Mouse (Mus musculus) midbrain, postnatal 0 days (tissue): ENCODE data around the gene Tbcd. TPM values are rescaled to one million over a fixed set of nuclear protein-coding genes. Genes with fewer than 3 reads are reported as not detected.

Source experiments
- ATAC-seq: fragments of 200-750 bp; cut with Nextera tagmentation; 2 replicates; pipeline ENCODE4 v1.8.0; 2017; ENCODE audit warnings: moderate number of reproducible peaks, mild to moderate bottlenecking, moderate TSS enrichment, moderate library complexity; ENCODE audit not compliant: low FRiP score
- DNase-seq: peaks from one replicate; pipeline ENCODE4 v3.0.0-alpha.2; 2015; ENCODE audit warnings: low spot score
- H3K27ac ChIP-seq: fragments of 300-500 bp; sonication (generic); 2 replicates; pipeline ENCODE4 v1.5.1; 2014; ENCODE audit warnings: low read depth, mild to moderate bottlenecking, low read length, mixed read lengths
- H3K27me3 ChIP-seq: fragments of 300-500 bp; sonication (generic); 2 replicates; pipeline ENCODE4 v1.6.1; 2014; ENCODE audit warnings: low read length, control low read depth, mixed read lengths; ENCODE audit not compliant: insufficient read depth
- H3K36me3 ChIP-seq: fragments of 300-500 bp; sonication (generic); 2 replicates; pipeline ENCODE4 v1.6.1; 2014; ENCODE audit warnings: low read length, control low read depth, mixed read lengths; ENCODE audit not compliant: insufficient read depth
- H3K4me1 ChIP-seq: fragments of 300-500 bp; sonication (generic); 2 replicates; pipeline ENCODE4 v1.6.1; 2014; ENCODE audit warnings: mild to moderate bottlenecking, control low read depth, antibody characterized with exemption, low read length, mixed read lengths; ENCODE audit not compliant: insufficient read depth
- H3K4me2 ChIP-seq: fragments of 300-500 bp; sonication (generic); 2 replicates; pipeline ENCODE4 v1.6.1; 2014; ENCODE audit warnings: low read depth, mild to moderate bottlenecking, low read length, mixed read lengths; ENCODE audit not compliant: poor library complexity, severe bottlenecking
- H3K4me3 ChIP-seq: fragments of 300-500 bp; sonication (generic); 2 replicates; pipeline ENCODE4 v1.5.1; 2014; ENCODE audit warnings: low read depth, mild to moderate bottlenecking, low read length, moderate library complexity
- H3K9ac ChIP-seq: fragments of 300-500 bp; sonication (generic); replicated peaks from 2 replicates; pipeline ENCODE4 v1.6.1; 2014; ENCODE audit warnings: mild to moderate bottlenecking, low read length, moderate library complexity, mixed read lengths; ENCODE audit not compliant: poor library complexity, severe bottlenecking
- H3K9me3 ChIP-seq: fragments of 300-500 bp; sonication (generic); 2 replicates; pipeline ENCODE4 v1.6.1; 2016; ENCODE audit warnings: low read length, control low read depth
- CTCF ChIP-seq: IDR thresholded peaks from 2 replicates; pipeline ENCODE4 v1.5.1; 2016; ENCODE audit warnings: antibody characterized with exemption, mild to moderate bottlenecking
- WGBS: fragments of 180-500 bp; shearing (Covaris S2); extraction: QIAGEN DNeasy Blood & Tissue Kit; methylation state at CpG from one replicate; pipeline ENCODE4 v1.1.7; 2014; 5-methylcytosine and 5-hydroxymethylcytosine counted together
- polyA plus RNA-seq: library from polyadenylated mRNA; unstranded; fragments of >200 nt; fragmentation: Nextera tagmentation; extraction: Ambion mirVana; gene quantifications from 2 replicates; pipeline ENCODE4 v1.2.1, GENCODE M21; 2015
- total RNA-seq: library from RNA; depleted of rRNA; stranded (reverse); fragments of >200 nt; gene quantifications from 2 replicates; pipeline ENCODE4 v1.2.3, GENCODE M21; 2014

Gene Tbcd
- total and polyA plus RNA-seq, 2 experiments from 2014 or later = 56.5 to 87.9 TPM

DNA sequence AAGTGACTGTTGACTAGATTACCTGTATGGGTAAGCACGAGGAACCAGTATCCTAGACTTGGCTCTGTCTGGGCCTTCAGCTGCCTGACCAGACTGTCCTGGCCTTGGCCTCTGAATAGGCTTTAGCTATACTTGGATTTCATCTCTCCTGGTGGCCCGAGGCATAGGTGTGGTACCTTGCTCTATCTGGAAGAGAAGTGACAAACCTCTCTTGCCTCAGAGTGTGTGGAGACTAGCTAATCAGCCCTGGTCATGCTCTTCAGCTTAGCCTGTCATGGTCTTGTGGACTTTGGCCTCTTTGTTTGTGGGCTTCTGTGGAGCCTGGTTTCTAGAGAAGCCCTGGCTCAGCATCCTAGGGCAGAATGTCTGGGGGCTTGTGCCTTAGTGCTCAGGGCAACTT, 29.4 kb downstream of the Tbcd start:
- Histone ChIP-seq H3K27ac (no peak overlapping the region), H3K27me3 (no peaks in the 10 kb centered on the region), H3K4me1 (no peaks in the 10 kb centered on the region), H3K4me3 (no peak overlapping the region), H3K36me3 (peaks cover 5% of the 10 kb centered on the region), H3K9me3 (no peaks in the 10 kb centered on the region), H3K9ac (no peak overlapping the region), H3K4me2 (no peak overlapping the region)
- DNase-seq (no peak), ATAC-seq (no peak)
- WGBS = 96% methylated on average over 2 of the region's 2 CpGs
- no peak for TF ChIP-seq CTCF

DNA sequence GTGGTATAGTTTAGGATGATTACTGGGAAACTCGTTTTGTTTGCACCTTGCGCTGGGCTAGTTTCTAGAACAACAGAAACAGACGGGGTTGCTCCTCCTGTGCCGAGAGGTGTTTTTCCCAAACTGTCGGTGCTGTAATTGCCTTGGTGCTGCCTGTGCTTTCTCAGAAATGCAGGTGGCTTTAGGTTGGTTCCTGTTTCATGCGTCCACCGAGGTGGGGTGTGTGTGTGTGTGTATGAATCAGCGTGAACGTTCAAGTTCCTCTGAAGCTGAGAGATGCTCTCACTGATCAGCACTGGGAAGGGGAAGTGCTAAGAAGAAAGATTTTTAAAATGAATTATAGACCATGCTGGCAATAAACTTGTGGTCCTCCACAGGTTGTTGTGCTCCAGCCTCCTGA, 34.1 kb downstream of the Tbcd start:
- Histone ChIP-seq H3K4me1 (no peaks in the 10 kb centered on the region), H3K27ac (no peak overlapping the region), H3K27me3 (no peaks in the 10 kb centered on the region), H3K9ac (no peak overlapping the region), H3K36me3 (no peaks in the 10 kb centered on the region; the same call in none of the 2 replicates), H3K9me3 (no peaks in the 10 kb centered on the region), H3K4me2 (no peak overlapping the region), H3K4me3 (no peak overlapping the region)
- TF ChIP-seq CTCF = no peak
- no peak for ATAC-seq
- DNase-seq = no peak
- WGBS = 87% methylated on average over 9 of the region's 9 CpGs

DNA sequence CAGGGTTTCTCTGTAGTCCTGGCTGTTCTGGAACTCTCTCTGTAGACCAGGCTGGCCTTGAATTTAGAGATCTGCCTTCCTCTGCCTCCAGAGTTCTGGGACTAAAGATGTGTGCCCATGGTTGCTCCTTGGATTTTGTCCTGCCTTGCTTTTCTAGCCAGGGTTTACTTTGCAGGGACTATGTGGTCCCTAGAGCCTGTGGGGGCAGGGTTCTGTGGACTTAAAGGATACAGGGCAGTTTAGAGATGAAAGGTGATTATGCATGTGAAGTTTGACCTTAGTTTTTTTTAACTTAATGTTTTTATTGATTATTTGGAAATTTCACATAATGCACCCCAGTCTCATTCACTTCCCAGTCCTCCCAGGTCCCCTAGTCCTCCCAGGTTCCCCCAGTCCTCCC, 38.9 kb downstream of the Tbcd start:
- Histone ChIP-seq H3K36me3 (peaks cover 12% of the 10 kb centered on the region), H3K27ac (no peak overlapping the region), H3K4me1 (no peaks in the 10 kb centered on the region), H3K9me3 (no peaks in the 10 kb centered on the region), H3K9ac (no peak overlapping the region), H3K4me2 (no peak overlapping the region), H3K4me3 (no peak overlapping the region), H3K27me3 (no peaks in the 10 kb centered on the region)
- DNase-seq = no peak
- no peak for TF ChIP-seq CTCF
- no peak for ATAC-seq

DNA sequence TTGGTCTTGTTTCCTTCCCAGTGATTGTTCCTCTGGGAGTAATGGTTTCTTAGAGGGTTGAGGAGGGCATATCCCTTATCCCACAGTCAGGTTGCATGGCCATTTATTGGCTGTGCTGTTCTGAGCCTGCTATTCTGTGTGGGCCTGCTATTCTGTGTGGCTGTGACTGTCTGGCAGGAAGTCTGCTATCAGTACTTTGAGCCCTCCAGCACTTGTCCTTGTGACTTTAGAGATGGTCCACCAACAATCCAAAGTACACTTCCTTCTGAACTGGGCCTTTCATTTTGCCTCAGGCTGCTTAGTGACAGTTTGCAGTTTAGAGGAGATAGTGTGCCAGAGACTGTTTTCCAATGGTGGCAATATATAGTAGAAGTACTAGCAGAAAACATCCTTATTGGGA, 48.8 kb downstream of the Tbcd start:
- no peaks in the 10 kb centered on the region for H3K27me3 ChIP-seq
- H3K27ac ChIP-seq = no peak overlapping the region
- no peak overlapping the region for H3K4me2 ChIP-seq
- H3K36me3 ChIP-seq = peaks cover 33% of the 10 kb centered on the region
- H3K4me3 ChIP-seq = no peak overlapping the region
- H3K4me1 ChIP-seq = no peaks in the 10 kb centered on the region
- no peak for TF ChIP-seq CTCF
- no peak overlapping the region for H3K9ac ChIP-seq
- ATAC-seq (no peak), DNase-seq (no peak)
- no peaks in the 10 kb centered on the region for H3K9me3 ChIP-seq

DNA sequence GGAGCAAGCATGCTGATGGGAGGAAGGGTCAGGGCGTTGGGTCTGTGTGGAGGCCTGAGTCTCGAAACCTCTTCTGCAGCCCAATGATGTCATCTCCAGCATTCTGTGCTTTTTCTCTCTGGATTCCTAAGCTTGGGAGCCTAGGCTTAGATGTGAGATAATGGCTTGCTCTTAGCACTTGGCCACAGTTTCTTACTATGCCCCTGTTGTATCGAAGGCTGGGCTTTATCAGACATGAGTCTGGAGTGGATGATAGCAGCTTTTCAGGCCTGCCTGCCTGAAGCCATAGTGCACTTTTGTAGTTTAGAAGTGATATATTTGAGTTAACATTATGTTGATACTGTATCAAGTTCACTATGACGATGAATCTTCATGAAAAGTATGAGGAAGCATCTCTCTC, 49.8 kb downstream of the Tbcd start:
- Histone ChIP-seq H3K4me3 (no peak overlapping the region), H3K27me3 (no peaks in the 10 kb centered on the region), H3K9ac (no peak overlapping the region), H3K4me2 (no peak overlapping the region), H3K9me3 (no peaks in the 10 kb centered on the region), H3K36me3 (peaks cover 33% of the 10 kb centered on the region), H3K4me1 (no peaks in the 10 kb centered on the region), H3K27ac (no peak overlapping the region)
- ATAC-seq = no peak
- DNase-seq = no peak
- 91% methylated on average over 4 of the region's 4 CpGs for WGBS
- no peak for TF ChIP-seq CTCF

DNA sequence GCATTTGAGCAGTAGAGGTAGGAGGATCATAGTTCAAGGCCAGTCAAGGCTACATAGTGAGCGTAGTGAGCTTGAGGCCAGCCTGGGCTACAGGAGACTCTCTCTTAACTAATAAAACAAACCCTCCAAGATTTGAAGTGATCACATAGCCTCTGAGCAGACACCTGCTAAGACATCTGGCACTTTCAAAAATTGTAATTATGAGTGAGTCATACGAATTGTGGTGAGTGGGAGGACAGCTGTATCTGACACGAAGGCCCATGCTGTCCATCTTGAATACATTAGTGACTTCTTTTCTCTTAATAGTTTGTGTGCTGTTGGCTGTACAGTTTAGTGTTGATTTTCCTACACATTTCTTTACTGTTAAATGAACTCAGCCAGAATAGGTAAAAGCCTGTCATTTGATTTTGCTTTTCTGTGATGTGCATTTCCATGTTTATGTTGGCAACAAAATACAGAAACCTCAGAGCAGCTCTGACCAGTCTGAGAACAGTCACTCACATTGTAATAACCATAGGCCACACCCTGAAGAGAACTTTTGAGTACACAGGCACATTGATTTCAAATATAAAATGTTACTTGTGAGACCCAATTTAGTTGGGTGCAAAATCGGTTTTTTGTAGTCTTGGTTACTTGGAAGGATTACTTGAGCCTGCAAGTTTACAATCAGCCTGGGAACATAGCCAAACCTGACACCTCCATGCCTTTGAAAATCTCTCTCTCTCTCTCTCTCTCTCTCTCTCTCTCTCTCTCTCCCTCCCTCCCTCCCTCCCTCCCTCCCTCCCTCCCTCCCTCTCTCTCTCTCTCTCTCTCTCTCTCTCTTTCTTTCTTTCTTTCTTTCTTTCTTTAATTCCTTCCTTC, 50.5 kb downstream of the Tbcd start:
- Histone ChIP-seq H3K27me3 (no peaks in the 10 kb centered on the region), H3K4me1 (no peaks in the 10 kb centered on the region), H3K9me3 (no peaks in the 10 kb centered on the region), H3K4me3 (no peak overlapping the region), H3K27ac (no peak overlapping the region), H3K9ac (no peak overlapping the region), H3K4me2 (no peak overlapping the region), H3K36me3 (peaks cover 26% of the 10 kb centered on the region)
- no peak for TF ChIP-seq CTCF
- no peak for DNase-seq
- WGBS = 89% methylated on average over 4 of the region's 4 CpGs
- no peak for ATAC-seq
